Comparison of ENCODE assay signal across 11 mouse cellular contexts in the genomic region with DNA sequence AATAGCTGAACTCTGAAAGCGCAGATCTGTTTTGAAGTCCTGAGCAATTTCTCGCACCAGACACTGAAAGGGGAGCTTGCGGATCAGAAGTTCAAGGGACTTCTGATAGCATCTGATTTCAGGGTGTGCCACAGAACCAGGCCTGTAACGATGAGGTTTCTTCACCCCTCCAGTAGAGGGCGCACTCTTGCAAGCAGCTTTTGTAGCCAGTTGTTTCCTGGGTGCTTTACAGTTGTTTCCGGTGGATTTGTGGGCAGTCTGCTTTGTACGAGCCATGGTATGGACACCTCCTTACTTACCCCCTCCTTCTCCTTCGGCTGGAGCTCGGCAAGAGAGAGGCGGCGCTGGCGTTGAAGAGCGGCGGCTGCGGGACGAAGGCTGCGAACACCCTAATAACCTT. TPM values are rescaled to one million over a fixed set of nuclear protein-coding genes. Genes with fewer than 3 reads are reported as not detected.
DNase-seq lines count a peak whose midpoint lies in the region; ATAC-seq and TF ChIP-seq lines count a peak whose summit lies in the region.
"Not testable (repeated sequence)": the region's sequence is repeated elsewhere in the genome, so short reads cannot be mapped to it uniquely, and the experiment has no call there.
"Had no signal": no experiment of that assay in that cellular context is flagged by ENCODE, and none has a peak within 500 bp of the region (broad histone marks: within the 10 kb centered on the region; RNA-seq: fewer than 3 reads in every experiment).

No protein-coding gene starts in this region.

- not testable (repeated sequence) for H3K9me3 ChIP-seq in heart, postnatal 0 days (replicated peaks; ENCODE audit: control insufficient read depth, low read length)

- peak; percentile 69 for TF ChIP-seq CTCF in Patski (IDR thresholded peaks at IDR 0.05)
- peak; percentile 49; the same call in 1 of the 2 replicates for TF ChIP-seq CTCF in bone marrow, adult 2 months (IDR thresholded peaks at IDR 0.05; ENCODE audit: control insufficient read depth, insufficient read depth, low read length)
- peak; percentile 41 for TF ChIP-seq CTCF in heart, postnatal 0 days (IDR thresholded peaks at IDR 0.05; ENCODE audit: low read depth)
- TF ChIP-seq CTCF in spleen, adult 2 months (IDR thresholded peaks at IDR 0.05; ENCODE audit: extremely low read depth, insufficient read depth, insufficient read length, insufficient replicate concordance): peak; percentile 16; the same call in 1 of the 2 replicates

- H3K27ac ChIP-seq in bone marrow, adult 2 months (ENCODE audit: control insufficient read depth, insufficient read depth, low read depth, low read length, poor library complexity); heart, postnatal 0 days (ENCODE audit: low read depth); spleen, adult 2 months (ENCODE audit: insufficient read depth, low read length): not testable (repeated sequence)

- not testable (repeated sequence) for H3K36me3 ChIP-seq in heart, postnatal 0 days (replicated peaks; ENCODE audit: control insufficient read depth, insufficient read depth, low read length); spleen, adult 2 months (ENCODE audit: control insufficient read depth, insufficient read depth, low read length)

- CTCF ChIA-PET in Patski (lab: Charles Lee): interaction anchor here (1.1 to 3.4 kb wide), 11 partner anchors 9 to 203 kb away, joined by 3 to 43 read pairs (median 6); a partner anchor contains a TSS

- H3K4me2 ChIP-seq in heart, postnatal 0 days (ENCODE audit: low read depth, low read length): not testable (repeated sequence)

- not testable (repeated sequence) for TF ChIP-seq EP300 in heart, postnatal 0 days (IDR thresholded peaks at IDR 0.05; ENCODE audit: low read depth)

- H3K27me3 ChIP-seq in Patski; heart, postnatal 0 days (ENCODE audit: control insufficient read depth, insufficient read depth, low read length); spleen, adult 2 months (ENCODE audit: control insufficient read depth, insufficient read depth, low read length): not testable (repeated sequence)

- ATAC-seq in Patski; heart, postnatal 0 days (ENCODE audit: insufficient read depth, low read depth): not testable (repeated sequence)

- not testable (repeated sequence) for TF ChIP-seq POLR2A in bone marrow, adult 2 months (IDR thresholded peaks at IDR 0.05; ENCODE audit: borderline replicate concordance, control insufficient read depth, low read depth, low read length); spleen, adult 2 months (IDR thresholded peaks at IDR 0.05; ENCODE audit: low read depth, low read length)

- WGBS in bone marrow, adult 2 months: 73% methylated on average over 17 of the region's 17 CpGs
- 84% methylated on average over 17 of the region's 17 CpGs for WGBS in heart, postnatal 0 days
- WGBS in spleen, adult 2 months: 81% methylated on average over 17 of the region's 17 CpGs

- not testable (repeated sequence) for H3K9ac ChIP-seq in heart, postnatal 0 days (replicated peaks; ENCODE audit: low read depth, low read length)

- peak; percentile 55 for DNase-seq in B cell, adult 2 months
- not testable (repeated sequence) for DNase-seq in Patski (ENCODE audit: low read depth, low spot score); heart, postnatal 0 days (ENCODE audit: low spot score); spleen, adult 2 months (ENCODE audit: low read depth in 1 of 2, low spot score in 2 of 2)
- peak; percentile 15 to 55 for DNase-seq in kidney, postnatal 36 days
- DNase-seq in lung, postnatal 10 days: peak; percentile 35
- DNase-seq in urinary bladder, postnatal 14 days (ENCODE audit: low spot score): peak; percentile 25

- not testable (repeated sequence) for H3K4me1 ChIP-seq in bone marrow, adult 2 months (ENCODE audit: control insufficient read depth, insufficient read depth, low read length); heart, postnatal 0 days (ENCODE audit: control insufficient read depth, insufficient read depth); spleen, adult 2 months (ENCODE audit: control insufficient read depth, insufficient read depth, insufficient read length)

- in situ Hi-C loops in Patski (cut with MboI; ENCODE audit: low pct_unique_long_range_greater_than_20kb): loop anchor here (5.0 to 10.0 kb wide), 2 partner anchors 201 to 288 kb away; no protein-coding TSS in a partner anchor

- POLR2A ChIA-PET in Patski (lab: Charles Lee): interaction anchor here (1.9 kb wide), 1 partner anchor 88 kb away, joined by 11 read pairs; a partner anchor contains a TSS

- not testable (repeated sequence) for H3K4me3 ChIP-seq in bone marrow, adult 2 months (replicated peaks; ENCODE audit: control insufficient read depth, low read depth, low read length); heart, postnatal 0 days (ENCODE audit: low read depth, low read length); spleen, adult 2 months (ENCODE audit: extremely low read depth, insufficient read depth, insufficient read length)

RNA-seq across cellular contexts. Expression of a gene that starts 37.4 kb away (rescaled TPM):
- polyA plus RNA-seq in Patski (2021): not detected
- 0.65 TPM in 1 of 2 replicates, not detected in the other for polyA plus RNA-seq in bone marrow, adult 2 months (2011; ENCODE audit: insufficient read depth, insufficient read length, low replicate concordance, missing spikeins)
- 0.38 and 0.39 TPM in 2 replicates for total RNA-seq in heart, postnatal 0 days (2014; rRNA removed; ENCODE audit: low replicate concordance)
- polyA plus RNA-seq in heart, postnatal 0 days (2015; fragmentation: Nextera tagmentation; extraction: Ambion mirVana): 0.11 TPM in 1 of 2 replicates, not detected in the other
- polyA plus RNA-seq in spleen, adult 2 months (2012; rRNA removed): not detected in 2 replicates
- total RNA-seq: megakaryocyte, adult 5-6 weeks had no signal
- polyA plus RNA-seq: C2C12 had no signal

RNA-seq across cellular contexts. Expression of a gene that starts 38.4 kb away (rescaled TPM):
- polyA plus RNA-seq in Patski (2021): 0.09 TPM
- polyA plus RNA-seq in bone marrow, adult 2 months (2011; ENCODE audit: insufficient read depth, insufficient read length, low replicate concordance, missing spikeins): 1.4 TPM in 1 of 2 replicates, not detected in the other
- total RNA-seq in heart, postnatal 0 days (2014; rRNA removed; ENCODE audit: low replicate concordance): 34.7 and 49.4 TPM in 2 replicates
- 31.2 and 31.5 TPM in 2 replicates for polyA plus RNA-seq in heart, postnatal 0 days (2015; fragmentation: Nextera tagmentation; extraction: Ambion mirVana)
- 0.09 TPM in 1 of 2 replicates, not detected in the other for polyA plus RNA-seq in spleen, adult 2 months (2012; rRNA removed)
- total RNA-seq: megakaryocyte, adult 5-6 weeks had no signal
- polyA plus RNA-seq: neural tube, embryonic 14.5 days had no signal

Comparison
In these comparisons a context has a peak if more than half of its experiments do, and no peak if none do; other contexts are left out.
1. CTCF ChIP-seq: peak in every context shown above with its lines; median percentile 69 in Patski; 49 in bone marrow, adult 2 months; 41 in heart, postnatal 0 days; 16 in spleen, adult 2 months.
2. RNA of a gene that starts 38.4 kb away (polyA plus RNA-seq): 31.2 to 31.5 TPM in heart, postnatal 0 days; 1.4 TPM in bone marrow, adult 2 months, 0.09 TPM in spleen, adult 2 months and 0.09 TPM in Patski (single experiment); every median in the first group is over 10 times any median in the second.